Mouse (Mus musculus) embryonic facial prominence, embryonic 14.5 days (tissue): ENCODE measurements around the gene Caln1. TPM values are rescaled to one million over a fixed set of nuclear protein-coding genes. Genes with fewer than 3 reads are reported as not detected.

Experiments
- ATAC-seq: fragments of 200-750 bp; cut with Nextera tagmentation; 2 replicates; pipeline ENCODE4 v1.8.0; 2017; ENCODE audit warnings: low read depth, moderate number of reproducible peaks, moderate TSS enrichment
- DNase-seq: peaks from one replicate; pipeline ENCODE4 v3.0.0-alpha.2; 2015; ENCODE audit warnings: low spot score
- H3K27ac ChIP-seq: fragments of 300-500 bp; sonication (generic); replicated peaks from 2 replicates; pipeline ENCODE4 v1.5.1; 2014; ENCODE audit warnings: low read depth, mild to moderate bottlenecking, low read length, moderate library complexity
- H3K27me3 ChIP-seq: fragments of 300-500 bp; sonication (generic); replicated peaks from 2 replicates; pipeline ENCODE4 v1.6.1; 2014; ENCODE audit warnings: low read length; ENCODE audit not compliant: control insufficient read depth, insufficient read depth
- H3K36me3 ChIP-seq: fragments of 300-500 bp; sonication (generic); 2 replicates; pipeline ENCODE4 v1.6.1; 2014; ENCODE audit warnings: low read length, mixed read lengths; ENCODE audit not compliant: control insufficient read depth, insufficient read depth
- H3K4me1 ChIP-seq: fragments of 300-500 bp; sonication (generic); 2 replicates; pipeline ENCODE4 v1.6.1; 2014; ENCODE audit warnings: antibody characterized with exemption, low read length; ENCODE audit not compliant: control insufficient read depth, insufficient read depth
- H3K4me2 ChIP-seq: fragments of 300-500 bp; sonication (generic); 2 replicates; pipeline ENCODE4 v1.6.1; 2014; ENCODE audit warnings: low read depth, mild to moderate bottlenecking, low read length, moderate library complexity, mixed read lengths
- H3K4me3 ChIP-seq: fragments of 300-500 bp; sonication (generic); 2 replicates; pipeline ENCODE4 v1.5.1; 2014; ENCODE audit warnings: low read depth, mild to moderate bottlenecking, low read length
- H3K9ac ChIP-seq: fragments of 300-500 bp; sonication (generic); 2 replicates; pipeline ENCODE4 v1.6.1; 2014; ENCODE audit warnings: low read depth, mild to moderate bottlenecking, low read length, moderate library complexity, mixed read lengths
- H3K9me3 ChIP-seq: fragments of 300-500 bp; sonication (generic); 2 replicates; pipeline ENCODE4 v1.6.1; 2016; ENCODE audit warnings: low read length; ENCODE audit not compliant: control insufficient read depth
- whole genome bisulfite sequencing: fragments of 180-500 bp; shearing (Covaris S2); extraction: QIAGEN DNeasy Blood & Tissue Kit; methylation state at CpG from one replicate; pipeline ENCODE4 v1.1.7; 2014; 5-methylcytosine and 5-hydroxymethylcytosine counted together
- polyA plus RNA-seq: library from polyadenylated mRNA; unstranded; fragments of >200 nt; fragmentation: Nextera tagmentation; extraction: Ambion mirVana; gene quantifications from 2 replicates; pipeline ENCODE4 v1.2.1, GENCODE M21; 2014

The Caln1 gene
- polyA plus RNA-seq, 1 experiment from 2014 or later: 2.2 TPM

GRCm38 (mm10) chr5:130858706-130859105 lies 489.5 kb downstream of the Caln1 start:
- no peaks in the 10 kb centered on the region for H3K27me3 ChIP-seq
- H3K36me3 ChIP-seq: no peaks in the 10 kb centered on the region
- 74% methylated on average over 3 of the region's 3 CpGs for WGBS
- no peak overlapping the region for H3K9ac ChIP-seq
- DNase-seq: no peak
- H3K9me3 ChIP-seq: no peaks in the 10 kb centered on the region
- no peak overlapping the region for H3K27ac ChIP-seq
- ATAC-seq: no peak
- H3K4me2 ChIP-seq: no peak overlapping the region
- no peaks in the 10 kb centered on the region for H3K4me1 ChIP-seq
- no peak overlapping the region for H3K4me3 ChIP-seq

DNA sequence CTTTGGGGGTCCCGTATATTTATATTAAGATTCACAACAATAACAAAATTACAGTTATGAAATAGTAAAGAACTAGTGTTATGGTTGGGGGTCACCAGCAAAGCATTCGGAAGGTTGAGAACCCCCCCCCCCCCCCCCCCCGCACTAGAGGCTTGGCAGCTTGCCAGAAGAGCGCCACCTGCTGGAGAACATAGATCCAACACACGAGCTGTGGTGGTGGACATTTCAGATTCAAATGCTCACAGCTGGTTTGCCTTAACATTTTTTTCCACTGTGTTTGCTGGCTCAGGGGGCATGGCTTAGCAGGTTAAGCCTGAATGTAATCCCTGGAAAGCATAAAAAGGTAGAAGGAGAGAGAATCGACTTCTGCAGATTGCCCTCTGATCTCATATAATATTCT lies 490.5 kb downstream of the Caln1 start:
- no peak for ATAC-seq
- no peak overlapping the region for H3K9ac ChIP-seq
- H3K9me3 ChIP-seq: no peaks in the 10 kb centered on the region
- no peaks in the 10 kb centered on the region for H3K36me3 ChIP-seq
- no peaks in the 10 kb centered on the region for H3K27me3 ChIP-seq
- H3K27ac ChIP-seq: no peak overlapping the region
- WGBS: 34% methylated on average over 6 of the region's 6 CpGs
- no peak overlapping the region for H3K4me2 ChIP-seq
- no peak for DNase-seq
- no peaks in the 10 kb centered on the region for H3K4me1 ChIP-seq
- no peak overlapping the region for H3K4me3 ChIP-seq

DNA sequence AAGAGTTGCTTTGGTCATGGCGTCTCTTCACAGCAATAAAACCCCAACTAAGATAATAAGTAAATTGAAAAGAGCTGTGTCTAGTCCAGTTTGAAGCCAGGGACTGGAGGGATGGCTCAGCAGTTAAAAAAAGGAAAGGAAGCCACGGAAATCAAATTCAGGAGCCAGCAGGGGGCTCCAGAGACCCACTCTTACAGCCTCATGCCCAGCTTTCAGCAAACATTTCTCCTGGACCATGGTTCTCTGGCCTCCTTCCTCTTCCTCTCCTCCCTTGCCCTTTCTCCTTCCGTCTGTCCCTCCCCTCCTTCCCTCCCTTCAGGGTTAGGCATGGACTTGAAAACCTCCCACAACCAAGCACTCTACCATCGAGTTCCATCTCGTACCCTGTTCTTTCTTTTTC lies 493.0 kb downstream of the Caln1 start:
- Histone ChIP-seq H3K9me3 (no peaks in the 10 kb centered on the region), H3K4me1 (no peaks in the 10 kb centered on the region), H3K27me3 (no peaks in the 10 kb centered on the region), H3K36me3 (no peaks in the 10 kb centered on the region), H3K4me2 (no peak overlapping the region), H3K27ac (no peak overlapping the region), H3K9ac (no peak overlapping the region), H3K4me3 (no peak overlapping the region)
- ATAC-seq (no peak), DNase-seq (peak; percentile 47)
- WGBS: 50% methylated on average over 5 of the region's 5 CpGs

DNA sequence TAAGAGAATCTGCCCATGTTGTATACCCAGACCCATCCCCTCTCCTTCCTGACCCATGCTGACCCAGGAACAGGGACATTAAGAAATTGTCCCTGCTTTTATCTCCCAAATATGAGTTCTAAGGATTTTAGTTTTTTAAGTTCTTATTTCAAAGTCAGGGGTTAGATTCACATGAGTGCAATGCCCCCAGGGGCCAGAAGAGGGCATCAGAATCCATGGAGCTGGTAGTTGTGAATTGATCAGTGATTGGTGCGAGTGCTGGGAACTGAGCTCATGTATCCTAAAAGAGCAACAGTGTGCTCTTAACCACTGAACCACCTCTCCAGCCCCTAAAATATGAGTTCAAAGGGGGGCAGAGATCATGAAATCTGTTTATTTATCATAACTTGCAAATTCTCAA lies 500.6 kb downstream of the Caln1 start:
- Histone ChIP-seq H3K4me2 (no peak overlapping the region), H3K27me3 (no peaks in the 10 kb centered on the region), H3K9ac (no peak overlapping the region), H3K36me3 (no peaks in the 10 kb centered on the region), H3K9me3 (peaks cover 8% of the 10 kb centered on the region; the same call in 1 of the 2 replicates), H3K27ac (no peak overlapping the region), H3K4me1 (no peaks in the 10 kb centered on the region), H3K4me3 (no peak overlapping the region)
- WGBS: 67% methylated on average over 1 of the region's 1 CpGs
- ATAC-seq (no peak), DNase-seq (no peak)

DNA sequence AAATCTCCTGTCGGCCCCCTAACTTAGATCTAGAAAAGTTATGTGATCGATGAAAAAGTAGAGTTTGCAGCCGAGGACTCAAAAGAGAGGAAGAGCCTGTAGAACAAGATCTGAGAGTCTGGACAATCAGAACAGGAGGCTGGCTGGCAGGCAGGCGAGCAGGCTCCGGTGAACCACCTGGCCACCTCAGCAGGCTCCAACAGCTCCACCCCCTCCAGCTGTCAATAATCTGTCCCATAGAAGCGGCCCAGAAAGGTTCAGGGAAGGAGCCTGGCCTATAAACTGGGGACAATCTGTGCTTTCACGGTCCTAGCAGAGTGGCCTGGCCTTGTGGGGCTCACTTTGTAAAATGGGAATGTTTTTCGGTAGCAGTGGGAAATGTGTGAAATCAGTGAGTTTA lies 501.8 kb downstream of the Caln1 start:
- no peak overlapping the region for H3K4me2 ChIP-seq
- 55% methylated on average over 8 of the region's 8 CpGs for WGBS
- ATAC-seq: no peak

DNA sequence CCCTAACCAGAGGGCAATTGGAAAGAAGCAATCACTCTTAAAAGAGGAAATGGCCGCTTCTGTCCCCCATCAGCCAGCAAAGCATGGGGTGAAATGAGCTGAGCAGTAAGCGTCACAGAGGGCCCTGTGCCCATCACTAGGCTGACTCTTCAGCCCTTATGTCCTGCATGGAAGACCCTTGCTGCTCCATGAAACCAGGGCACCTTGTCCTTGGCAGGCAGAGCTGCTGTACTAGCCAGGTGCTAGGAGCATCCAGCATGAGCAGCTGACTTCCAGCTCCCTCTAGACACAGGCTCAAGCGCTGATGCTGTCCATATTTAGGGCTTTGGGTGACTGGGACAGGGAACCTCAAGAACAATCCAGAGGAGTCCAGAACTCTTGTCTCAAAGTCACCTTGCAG lies 506.1 kb downstream of the Caln1 start:
- H3K27me3 ChIP-seq: no peaks in the 10 kb centered on the region
- H3K4me2 ChIP-seq: no peak overlapping the region
- H3K36me3 ChIP-seq: no peaks in the 10 kb centered on the region
- H3K9me3 ChIP-seq: 0 out of 2 replicates have a peak, but pooled peaks cover 6% of the 10 kb centered on the region
- 93% methylated on average over 3 of the region's 3 CpGs for WGBS
- no peak overlapping the region for H3K4me3 ChIP-seq
- DNase-seq (no peak), ATAC-seq (no peak)
- H3K27ac ChIP-seq: no peak overlapping the region
- no peaks in the 10 kb centered on the region for H3K4me1 ChIP-seq
- H3K9ac ChIP-seq: no peak overlapping the region

More for the DNA sequence above, 501.8 kb downstream of the Caln1 start:
- Histone ChIP-seq H3K36me3 (no peaks in the 10 kb centered on the region), H3K27ac (no peak overlapping the region), H3K4me3 (no peak overlapping the region), H3K9ac (no peak overlapping the region), H3K27me3 (no peaks in the 10 kb centered on the region), H3K4me1 (no peaks in the 10 kb centered on the region), H3K9me3 (peaks cover 8% of the 10 kb centered on the region; the same call in 1 of the 2 replicates)
- DNase-seq: no peak

DNA sequence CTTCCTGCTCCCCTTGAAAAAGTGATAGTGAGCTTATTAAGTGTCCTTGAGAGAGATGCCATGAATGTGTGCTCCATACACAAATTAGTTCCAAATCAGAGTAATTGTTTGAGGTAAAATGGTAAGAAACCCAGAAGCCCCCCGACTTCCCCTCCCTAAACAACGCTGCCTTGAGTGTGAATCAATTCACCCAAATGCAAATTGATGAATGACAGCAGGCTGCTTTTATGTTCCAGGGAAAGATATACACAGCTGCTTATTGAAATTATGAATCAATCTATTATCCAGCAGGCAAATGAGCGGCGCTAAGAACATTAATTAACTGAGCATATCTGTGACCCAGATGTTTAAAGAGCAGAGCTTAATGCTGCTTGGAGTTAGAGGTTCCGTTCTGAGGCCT lies 511.1 kb downstream of the Caln1 start:
- no peak overlapping the region for H3K27ac ChIP-seq
- no peak for ATAC-seq
- H3K4me2 ChIP-seq: no peak overlapping the region
- no peak for DNase-seq
- no peaks in the 10 kb centered on the region for H3K36me3 ChIP-seq
- 78% methylated on average over 5 of the region's 5 CpGs for WGBS
- no peak overlapping the region for H3K4me3 ChIP-seq
- no peaks in the 10 kb centered on the region for H3K4me1 ChIP-seq
- 0 out of 2 replicates have a peak, but pooled peaks cover 6% of the 10 kb centered on the region for H3K9me3 ChIP-seq
- no peak overlapping the region for H3K9ac ChIP-seq
- no peaks in the 10 kb centered on the region for H3K27me3 ChIP-seq

GRCm38 (mm10) chr5:130891735-130892134 lies 522.5 kb downstream of the Caln1 start:
- H3K27me3 ChIP-seq: no peaks in the 10 kb centered on the region
- H3K9me3 ChIP-seq: no peaks in the 10 kb centered on the region
- no peak overlapping the region for H3K9ac ChIP-seq
- no peaks in the 10 kb centered on the region for H3K36me3 ChIP-seq
- DNase-seq (no peak), ATAC-seq (no peak)
- H3K4me1 ChIP-seq: 0 out of 2 replicates have a peak, but pooled peaks cover 3% of the 10 kb centered on the region
- no peak overlapping the region for H3K27ac ChIP-seq
- 62% methylated on average over 5 of the region's 5 CpGs for WGBS
- no peak overlapping the region for H3K4me3 ChIP-seq
- H3K4me2 ChIP-seq: no peak overlapping the region

- Histone ChIP-seq H3K4me2 (no peak overlapping the region), H3K4me3 (no peak overlapping the region), H3K9me3 (no peaks in the 10 kb centered on the region), H3K4me1 (0 out of 2 replicates have a peak, but pooled peaks cover 3% of the 10 kb centered on the region), H3K27me3 (no peaks in the 10 kb centered on the region), H3K27ac (no peak overlapping the region), H3K9ac (no peak overlapping the region), H3K36me3 (no peaks in the 10 kb centered on the region)
- whole genome bisulfite sequencing: 99% methylated on average over 3 of the region's 3 CpGs
- DNase-seq (no peak), ATAC-seq (no peak)
Observed at GRCm38 (mm10) chr5:130895991-130896390, 526.7 kb downstream of the Caln1 start.
